Mouse (Mus musculus): ENCODE measurements around the gene Gm28360. TPM values are rescaled to one million over a fixed set of nuclear protein-coding genes. Genes with fewer than 3 reads are reported as not detected.
"Not testable (repeated sequence)": the region's sequence is repeated elsewhere in the genome, so short reads cannot be mapped to it uniquely, and the experiment has no call there.

Gene Gm28360
- total RNA-seq (2014; rRNA removed) = not detected in 2 replicates
- polyA plus RNA-seq (2015; fragmentation: Nextera tagmentation; extraction: Ambion mirVana) = not detected in 2 replicates

DNA sequence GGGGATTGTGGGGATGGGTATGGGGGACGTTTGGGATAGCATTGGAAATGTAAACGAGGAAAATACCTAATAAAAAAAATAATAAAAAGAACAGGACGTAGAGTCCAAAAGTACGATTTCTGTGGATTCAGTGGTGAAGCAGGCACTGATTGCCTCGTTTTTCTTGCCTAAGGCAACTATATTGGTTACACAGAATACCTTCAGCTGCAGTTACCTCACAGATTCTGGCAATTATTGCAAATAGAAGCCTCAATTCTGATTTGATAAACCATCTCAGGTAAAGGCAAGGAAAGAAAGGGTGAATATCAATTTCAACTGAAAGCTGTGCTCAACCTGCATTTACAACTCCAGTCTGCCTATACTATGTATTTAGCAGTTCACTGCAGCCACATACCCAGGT is at the start of gene Gm28360:
Gene Gm28360 (plus strand): TSS at position 301 of the 400 bp plus-strand sequence.
- not testable (repeated sequence) for H3K4me2 ChIP-seq (ENCODE audit: low read depth); H3K4me1 ChIP-seq (ENCODE audit: insufficient read depth); H3K4me3 ChIP-seq (ENCODE audit: low read depth, low read length); H3K36me3 ChIP-seq (ENCODE audit: insufficient read depth); H3K27me3 ChIP-seq (ENCODE audit: insufficient read depth, low read length); DNase-seq; H3K9ac ChIP-seq; H3K27ac ChIP-seq (ENCODE audit: low read depth, low read length); H3K9me3 ChIP-seq (ENCODE audit: low read length); ATAC-seq
- WGBS = 66% methylated on average over 5 of the region's 5 CpGs

DNA sequence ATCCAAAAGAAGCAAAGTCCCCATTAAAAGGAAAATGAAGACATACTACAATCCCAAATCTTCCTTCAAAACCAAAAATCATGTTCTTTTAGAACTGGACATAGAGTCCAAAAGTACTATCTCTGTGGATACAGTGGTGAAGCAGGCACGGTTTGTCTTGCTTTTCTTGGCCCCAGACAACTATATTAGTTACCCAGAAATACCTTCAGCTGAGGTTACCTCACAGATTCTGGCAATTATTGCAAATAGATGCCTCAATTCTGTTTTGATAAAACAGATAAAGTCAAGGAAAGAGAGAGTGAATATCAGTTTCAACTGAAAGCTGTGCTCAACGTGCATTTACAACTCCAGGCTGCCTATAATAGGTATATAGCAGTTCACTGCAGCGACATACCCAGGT is 49.0 kb upstream of the Gm28360 start, which contains the start of gene B020011L13Rik:
Gene B020011L13Rik (plus strand): TSS at position 301 of the 400 bp plus-strand sequence.
- H3K4me1 ChIP-seq (ENCODE audit: insufficient read depth); H3K4me3 ChIP-seq (ENCODE audit: low read depth, low read length); H3K27ac ChIP-seq (ENCODE audit: low read depth, low read length); H3K9ac ChIP-seq; H3K9me3 ChIP-seq (ENCODE audit: low read length); H3K36me3 ChIP-seq (ENCODE audit: insufficient read depth); DNase-seq; ATAC-seq; H3K4me2 ChIP-seq (ENCODE audit: low read depth); H3K27me3 ChIP-seq (ENCODE audit: insufficient read depth, low read length): not testable (repeated sequence)
- 62% methylated on average over 3 of the region's 3 CpGs for WGBS

DNA sequence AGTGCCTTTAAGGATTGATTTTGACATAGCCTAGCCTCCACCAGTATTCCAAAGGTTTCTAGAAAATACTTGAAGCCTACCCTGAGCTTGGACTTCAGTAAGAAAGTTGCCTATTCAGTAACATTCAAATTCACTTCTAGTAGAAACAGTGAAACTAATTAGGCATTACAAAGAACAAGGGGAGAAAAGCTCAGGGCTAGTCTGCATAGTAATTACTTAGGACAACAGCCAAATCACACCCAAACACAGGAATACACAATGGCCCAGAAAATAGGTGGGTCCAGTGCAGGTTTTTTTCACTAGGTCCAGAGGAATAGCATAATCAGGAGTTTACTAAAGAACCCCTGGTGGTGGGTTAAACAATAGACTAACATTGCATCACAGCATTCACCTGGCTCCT is 13.6 kb upstream of the Gm28360 start:
- not testable (repeated sequence) for H3K9ac ChIP-seq; DNase-seq; H3K36me3 ChIP-seq (ENCODE audit: insufficient read depth); H3K4me2 ChIP-seq (ENCODE audit: low read depth); H3K9me3 ChIP-seq (ENCODE audit: low read length); H3K27me3 ChIP-seq (ENCODE audit: insufficient read depth, low read length); H3K4me3 ChIP-seq (ENCODE audit: low read depth, low read length); ATAC-seq; H3K4me1 ChIP-seq (ENCODE audit: insufficient read depth); H3K27ac ChIP-seq (ENCODE audit: low read depth, low read length)

DNA sequence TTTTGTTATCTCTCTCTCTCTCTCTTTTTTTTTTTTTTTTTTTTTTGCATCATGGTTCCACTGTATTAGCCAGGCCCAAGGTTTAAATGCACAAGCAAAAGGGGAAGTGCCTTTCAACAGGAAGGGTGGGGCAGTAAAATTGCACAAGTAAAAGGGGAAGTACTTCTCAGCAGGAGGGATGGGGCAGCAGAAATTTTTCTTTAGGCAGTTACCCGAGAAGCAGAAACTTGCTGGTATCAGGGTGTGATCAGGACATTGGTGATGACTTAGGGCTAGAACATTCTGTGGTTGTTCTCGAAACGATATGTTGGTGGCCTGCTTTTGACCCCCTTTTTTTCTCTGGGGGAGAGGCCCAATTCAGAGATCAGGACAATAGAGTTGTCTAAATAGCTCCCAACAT is 21.8 kb downstream of the Gm28360 start:
- H3K27me3 ChIP-seq (ENCODE audit: insufficient read depth, low read length); H3K4me1 ChIP-seq (ENCODE audit: insufficient read depth); H3K4me3 ChIP-seq (ENCODE audit: low read depth, low read length); DNase-seq; H3K4me2 ChIP-seq (ENCODE audit: low read depth); ATAC-seq; H3K9me3 ChIP-seq (ENCODE audit: low read length); H3K9ac ChIP-seq; H3K36me3 ChIP-seq (ENCODE audit: insufficient read depth); H3K27ac ChIP-seq (ENCODE audit: low read depth, low read length): not testable (repeated sequence)
- 88% methylated on average over 3 of the region's 3 CpGs for WGBS

Other genes starting within 250 kb of the Gm28360 start
- gene Gm28363, start 132.9 kb upstream of the Gm28360 start, total RNA-seq (2014; rRNA removed) = not detected in 2 replicates
- not detected in 2 replicates for gene Gm28363, start 132.9 kb upstream of the Gm28360 start, polyA plus RNA-seq (2015; fragmentation: Nextera tagmentation; extraction: Ambion mirVana)
- not detected in 2 replicates for gene B020011L13Rik, start 48.9 kb upstream of the Gm28360 start, total RNA-seq (2014; rRNA removed)
- gene B020011L13Rik, start 48.9 kb upstream of the Gm28360 start, polyA plus RNA-seq (2015; fragmentation: Nextera tagmentation; extraction: Ambion mirVana) = not detected in 2 replicates
- gene Gm28168, start 97.9 kb downstream of the Gm28360 start, total RNA-seq (2014; rRNA removed) = not detected in 2 replicates
- gene Gm28168, start 97.9 kb downstream of the Gm28360 start, polyA plus RNA-seq (2015; fragmentation: Nextera tagmentation; extraction: Ambion mirVana) = not detected in 2 replicates
- gene Gm7145, start 135.9 kb downstream of the Gm28360 start, total RNA-seq (2014; rRNA removed) = not detected in 2 replicates
- not detected in 2 replicates for gene Gm7145, start 135.9 kb downstream of the Gm28360 start, polyA plus RNA-seq (2015; fragmentation: Nextera tagmentation; extraction: Ambion mirVana)

Data from forebrain, postnatal 0 days (tissue).